In genomic region chr13:64257010-64257813, GRCm38 (mm10) we compare ENCODE assay signal across 17 mouse cellular contexts. TPM values are rescaled to one million over a fixed set of nuclear protein-coding genes. Genes with fewer than 3 reads are reported as not detected.
A peak's percentile ranks its signal among the peaks of the same experiment; 100 is the strongest.
DNase-seq lines count a peak whose midpoint lies in the region; ATAC-seq lines count a peak whose summit lies in the region.
"Had no signal": no experiment of that assay in that cellular context is flagged by ENCODE, and none has a peak within 500 bp of the region (broad histone marks: within the 10 kb centered on the region; RNA-seq: fewer than 3 reads in every experiment).

No protein-coding gene starts in this region.

- no peak for ATAC-seq in limb, embryonic 12.5 days (ENCODE audit: insufficient number of reproducible peaks, insufficient read depth, low FRiP score, low TSS enrichment, low read depth)
- peak; percentile 57 for ATAC-seq in megakaryocyte progenitor cell, adult 5-6 weeks (replicated peaks; ENCODE audit: poor library complexity)
- ATAC-seq: inflammation-experienced regulatory T-cells, adult 6 months; liver, embryonic 12.5 days had no signal

- WGBS in limb, embryonic 12.5 days: 71% methylated on average over 12 of the region's 12 CpGs
- WGBS in limb, embryonic 10.5 days: 76% methylated on average over 12 of the region's 12 CpGs

- H3K27ac ChIP-seq in limb, embryonic 12.5 days: 0 out of 2 replicates have a peak overlapping the region, but pooled peaks have one; percentile 25
- no peak overlapping the region for H3K27ac ChIP-seq in limb, embryonic 10.5 days
- H3K27ac ChIP-seq: embryonic facial prominence, embryonic 12.5 days; heart, adult 2 months; hindbrain, embryonic 10.5 days; liver, embryonic 12.5 days; neural tube, embryonic 12.5 days had no signal

- peaks cover 17% of the 10 kb centered on the region for H3K4me1 ChIP-seq in limb, embryonic 12.5 days (replicated peaks)
- H3K4me1 ChIP-seq in limb, embryonic 10.5 days: peaks cover 21% of the 10 kb centered on the region

- H3K4me3 ChIP-seq in limb, embryonic 12.5 days (replicated peaks): no peak overlapping the region
- no peak overlapping the region for H3K4me3 ChIP-seq in limb, embryonic 10.5 days
- H3K4me3 ChIP-seq: embryonic facial prominence, embryonic 12.5 days; heart, adult 2 months; hindbrain, embryonic 10.5 days; liver, embryonic 12.5 days; neural tube, embryonic 12.5 days had no signal

- no peak overlapping the region for H3K4me2 ChIP-seq in limb, embryonic 12.5 days
- H3K4me2 ChIP-seq: embryonic facial prominence, embryonic 12.5 days; liver, embryonic 12.5 days; neural tube, embryonic 12.5 days had no signal

- DNase-seq in cerebellum, adult 11-12 months: peak; percentile 52
- no peak for DNase-seq in cerebellum, adult 8-10 months
- no peak for DNase-seq in limb, embryonic 10.5 days (ENCODE audit: low spot score)
- peak; percentile 23 for DNase-seq in brain, adult 2 months (ENCODE audit: low read depth, low spot score)
- DNase-seq in layer of hippocampus, postnatal 25 days (ENCODE audit: extremely low spot score in 1 of 2, low spot score in 1 of 2): no peak
- DNase-seq: adrenal gland, postnatal 10 days; gastrocnemius, postnatal 10 days; heart, adult 2 months; layer of hippocampus, postnatal 36 days; thymus, postnatal 25 days had no signal

- H3K36me3 ChIP-seq in limb, embryonic 12.5 days: no peaks in the 10 kb centered on the region
- no peaks in the 10 kb centered on the region for H3K36me3 ChIP-seq in limb, embryonic 10.5 days
- H3K36me3 ChIP-seq: embryonic facial prominence, embryonic 12.5 days; hindbrain, embryonic 10.5 days; liver, embryonic 12.5 days; neural tube, embryonic 12.5 days had no signal

- no peaks in the 10 kb centered on the region for H3K27me3 ChIP-seq in limb, embryonic 12.5 days
- no peaks in the 10 kb centered on the region for H3K27me3 ChIP-seq in limb, embryonic 10.5 days (ENCODE audit: low read depth, poor library complexity, severe bottlenecking)
- H3K27me3 ChIP-seq: embryonic facial prominence, embryonic 12.5 days; liver, embryonic 12.5 days; neural tube, embryonic 12.5 days had no signal

- 0 out of 2 replicates have a peak, but pooled peaks cover 4% of the 10 kb centered on the region for H3K9me3 ChIP-seq in limb, embryonic 12.5 days
- no peaks in the 10 kb centered on the region for H3K9me3 ChIP-seq in limb, embryonic 10.5 days (replicated peaks)
- H3K9me3 ChIP-seq: embryonic facial prominence, embryonic 12.5 days; hindbrain, embryonic 10.5 days; liver, embryonic 12.5 days; neural tube, embryonic 12.5 days had no signal

- H3K9ac ChIP-seq in limb, embryonic 12.5 days (replicated peaks): no peak overlapping the region
- H3K9ac ChIP-seq: embryonic facial prominence, embryonic 12.5 days; liver, embryonic 12.5 days; neural tube, embryonic 12.5 days had no signal

RNA-seq across cellular contexts. Expression of gene Cdc14b, which starts 17.9 kb away (rescaled TPM):
- 29.6 and 29.8 TPM in 2 replicates for polyA plus RNA-seq in limb, embryonic 12.5 days (2016; fragmentation: Nextera tagmentation; extraction: Ambion mirVana)
- 34.9 and 43.5 TPM in 2 replicates for polyA plus RNA-seq in limb, embryonic 10.5 days (2016; fragmentation: Nextera tagmentation; extraction: Ambion mirVana)
- 1.6 and 1.9 TPM in 2 replicates for total RNA-seq in megakaryocyte progenitor cell, adult 5-6 weeks (2015)
- 0.74 and 2.4 TPM in 2 replicates for total RNA-seq in megakaryocyte progenitor cell, adult 5-6 weeks (2017)
- 1 to 10 TPM; 6.9 to 7.2 TPM for total RNA-seq in layer of hippocampus, postnatal 25 days (2021)

RNA-seq across cellular contexts. Expression of gene Aaed1, which starts 55.3 kb away (rescaled TPM):
- polyA plus RNA-seq in limb, embryonic 12.5 days (2016; fragmentation: Nextera tagmentation; extraction: Ambion mirVana): 39.4 and 42.6 TPM in 2 replicates
- 32.5 and 33.0 TPM in 2 replicates for polyA plus RNA-seq in limb, embryonic 10.5 days (2016; fragmentation: Nextera tagmentation; extraction: Ambion mirVana)
- total RNA-seq in megakaryocyte progenitor cell, adult 5-6 weeks (2015): 19.6 and 20.3 TPM in 2 replicates
- total RNA-seq in megakaryocyte progenitor cell, adult 5-6 weeks (2017): 33.1 and 42.4 TPM in 2 replicates
- total RNA-seq in layer of hippocampus, postnatal 25 days (2021): 10 to 100 TPM; 13.1 to 14.4 TPM

Comparison
In these comparisons a context has a peak if more than half of its experiments do, and no peak if none do; other contexts are left out.
1. DNase-seq: peak in cerebellum, adult 11-12 months (single experiment) and brain, adult 2 months (single experiment); none in cerebellum, adult 8-10 months (single experiment), limb, embryonic 10.5 days (single experiment) and layer of hippocampus, postnatal 25 days (0 of 2).